Mouse (Mus musculus) kidney, adult 2 months (tissue): ENCODE results near the gene Gba.

Experiments
- CTCF ChIP-seq: fragments of 200-500 bp; conservative IDR thresholded peaks from 2 replicates; pipeline ENCODE4 v1.5.1; 2011; ENCODE audit warnings: low read depth, mild to moderate bottlenecking, control low read depth, low read length, moderate library complexity, mixed read lengths; ENCODE audit not compliant: insufficient read depth, insufficient read length
- POLR2A ChIP-seq: fragments of 200-500 bp; IDR thresholded peaks from one replicate; pipeline ENCODE4 v1.6.1; 2011; ENCODE audit warnings: low read depth, low read length, control low read depth

GRCm38 (mm10) chr3:89182531-89183057 is 20.1 kb upstream of the Gba start:
- TF ChIP-seq POLR2A (no peak), CTCF (no peak)
